Mouse (Mus musculus): ENCODE measurements around the gene Psma6. TPM values are rescaled to one million over a fixed set of nuclear protein-coding genes. Genes with fewer than 3 reads are reported as not detected.
A peak's percentile ranks its signal among the peaks of the same experiment; 100 is the strongest.
"Not testable (repeated sequence)": the region's sequence is repeated elsewhere in the genome, so short reads cannot be mapped to it uniquely, and the experiment has no call there.

Gene Psma6
- polyA plus RNA-seq (2015; fragmentation: Nextera tagmentation; extraction: Ambion mirVana) = 279 and 292 TPM in 2 replicates

- Histone ChIP-seq H3K9ac (ENCODE audit: low read depth, low read length) (no peak within 1 kb of the TSS), H3K4me1 (replicated peaks; ENCODE audit: control insufficient read depth, insufficient read depth, low read length) (no peaks in the 10 kb centered on the region), H3K36me3 (ENCODE audit: control insufficient read depth, insufficient read depth) (peaks cover 5% of the 10 kb centered on the region; the same call in 1 of the 2 replicates), H3K27me3 (replicated peaks; ENCODE audit: control insufficient read depth, insufficient read depth, low read length) (no peaks in the 10 kb centered on the region), H3K27ac (ENCODE audit: low read depth, low read length) (no peak within 1 kb of the TSS), H3K4me2 (replicated peaks; ENCODE audit: low read depth) (no peak within 1 kb of the TSS), H3K4me3 (ENCODE audit: low read depth, low read length) (no peak within 1 kb of the TSS), H3K9me3 (ENCODE audit: control insufficient read depth) (no peaks in the 10 kb centered on the region)
- ATAC-seq = no peak
- TF ChIP-seq CTCF (IDR thresholded peaks at IDR 0.05; ENCODE audit: low read depth) = no peak
- 81% methylated on average over 10 of the region's 10 CpGs for WGBS
Observed at GRCm38 (mm10) chr12:55384023-55384749, at the start of gene Psma6. Gene Psma6, plus strand, starts transcription at chr12:55384222.

- H3K9ac ChIP-seq (ENCODE audit: low read depth, low read length); H3K4me2 ChIP-seq (replicated peaks; ENCODE audit: low read depth); H3K9me3 ChIP-seq (ENCODE audit: control insufficient read depth); H3K27ac ChIP-seq (ENCODE audit: low read depth, low read length); H3K36me3 ChIP-seq (ENCODE audit: control insufficient read depth, insufficient read depth); H3K4me1 ChIP-seq (replicated peaks; ENCODE audit: control insufficient read depth, insufficient read depth, low read length); H3K4me3 ChIP-seq (ENCODE audit: low read depth, low read length); H3K27me3 ChIP-seq (replicated peaks; ENCODE audit: control insufficient read depth, insufficient read depth, low read length); ATAC-seq: not testable (repeated sequence)
- WGBS = 97% methylated on average over 1 of the region's 2 CpGs
Observed at GRCm38 (mm10) chr12:55338490-55338889, 45.5 kb upstream of the Psma6 start.

GRCm38 (mm10) chr12:55343045-55343444, 41.0 kb upstream of the Psma6 start:
- not testable (repeated sequence) for ATAC-seq; H3K4me3 ChIP-seq (ENCODE audit: low read depth, low read length); H3K9ac ChIP-seq (ENCODE audit: low read depth, low read length); H3K27ac ChIP-seq (ENCODE audit: low read depth, low read length); H3K9me3 ChIP-seq (ENCODE audit: control insufficient read depth); H3K4me1 ChIP-seq (replicated peaks; ENCODE audit: control insufficient read depth, insufficient read depth, low read length); H3K4me2 ChIP-seq (replicated peaks; ENCODE audit: low read depth); H3K36me3 ChIP-seq (ENCODE audit: control insufficient read depth, insufficient read depth); H3K27me3 ChIP-seq (replicated peaks; ENCODE audit: control insufficient read depth, insufficient read depth, low read length)
- WGBS = 41% methylated on average over 1 of the region's 1 CpGs

GRCm38 (mm10) chr12:55343998-55344397, 40.0 kb upstream of the Psma6 start:
- no peak overlapping the region for H3K4me2 ChIP-seq (replicated peaks; ENCODE audit: low read depth)
- H3K27me3 ChIP-seq (replicated peaks; ENCODE audit: control insufficient read depth, insufficient read depth, low read length) = no peaks in the 10 kb centered on the region
- H3K4me1 ChIP-seq (replicated peaks; ENCODE audit: control insufficient read depth, insufficient read depth, low read length) = no peaks in the 10 kb centered on the region
- no peaks in the 10 kb centered on the region for H3K9me3 ChIP-seq (ENCODE audit: control insufficient read depth)
- H3K27ac ChIP-seq (ENCODE audit: low read depth, low read length) = no peak overlapping the region
- no peaks in the 10 kb centered on the region for H3K36me3 ChIP-seq (ENCODE audit: control insufficient read depth, insufficient read depth)
- no peak overlapping the region for H3K9ac ChIP-seq (ENCODE audit: low read depth, low read length)
- no peak for TF ChIP-seq CTCF (IDR thresholded peaks at IDR 0.05; ENCODE audit: low read depth)
- H3K4me3 ChIP-seq (ENCODE audit: low read depth, low read length) = no peak overlapping the region
- ATAC-seq = no peak
- 90% methylated on average over 11 of the region's 11 CpGs for WGBS

GRCm38 (mm10) chr12:55344583-55344982, 39.4 kb upstream of the Psma6 start:
- TF ChIP-seq CTCF (IDR thresholded peaks at IDR 0.05; ENCODE audit: low read depth) = peak; percentile 24; the same call in 1 of the 2 replicates
- no peak for ATAC-seq
- Histone ChIP-seq H3K9ac (ENCODE audit: low read depth, low read length) (no peak overlapping the region), H3K36me3 (ENCODE audit: control insufficient read depth, insufficient read depth) (no peaks in the 10 kb centered on the region), H3K27ac (ENCODE audit: low read depth, low read length) (no peak overlapping the region), H3K9me3 (ENCODE audit: control insufficient read depth) (no peaks in the 10 kb centered on the region), H3K4me2 (replicated peaks; ENCODE audit: low read depth) (no peak overlapping the region), H3K4me1 (replicated peaks; ENCODE audit: control insufficient read depth, insufficient read depth, low read length) (no peaks in the 10 kb centered on the region), H3K4me3 (ENCODE audit: low read depth, low read length) (no peak overlapping the region), H3K27me3 (replicated peaks; ENCODE audit: control insufficient read depth, insufficient read depth, low read length) (no peaks in the 10 kb centered on the region)
- 75% methylated on average over 13 of the region's 13 CpGs for WGBS

GRCm38 (mm10) chr12:55353423-55353822, 30.6 kb upstream of the Psma6 start:
- Histone ChIP-seq H3K9ac (ENCODE audit: low read depth, low read length) (no peak overlapping the region), H3K4me1 (replicated peaks; ENCODE audit: control insufficient read depth, insufficient read depth, low read length) (no peaks in the 10 kb centered on the region), H3K36me3 (ENCODE audit: control insufficient read depth, insufficient read depth) (no peaks in the 10 kb centered on the region), H3K9me3 (ENCODE audit: control insufficient read depth) (no peaks in the 10 kb centered on the region), H3K27ac (ENCODE audit: low read depth, low read length) (no peak overlapping the region), H3K27me3 (replicated peaks; ENCODE audit: control insufficient read depth, insufficient read depth, low read length) (no peaks in the 10 kb centered on the region), H3K4me3 (ENCODE audit: low read depth, low read length) (no peak overlapping the region), H3K4me2 (replicated peaks; ENCODE audit: low read depth) (no peak overlapping the region)
- no peak for TF ChIP-seq CTCF (IDR thresholded peaks at IDR 0.05; ENCODE audit: low read depth)
- 21% methylated on average over 6 of the region's 6 CpGs for WGBS
- no peak for ATAC-seq
